Mouse (Mus musculus): ENCODE results near the gene Pipox.

DNA sequence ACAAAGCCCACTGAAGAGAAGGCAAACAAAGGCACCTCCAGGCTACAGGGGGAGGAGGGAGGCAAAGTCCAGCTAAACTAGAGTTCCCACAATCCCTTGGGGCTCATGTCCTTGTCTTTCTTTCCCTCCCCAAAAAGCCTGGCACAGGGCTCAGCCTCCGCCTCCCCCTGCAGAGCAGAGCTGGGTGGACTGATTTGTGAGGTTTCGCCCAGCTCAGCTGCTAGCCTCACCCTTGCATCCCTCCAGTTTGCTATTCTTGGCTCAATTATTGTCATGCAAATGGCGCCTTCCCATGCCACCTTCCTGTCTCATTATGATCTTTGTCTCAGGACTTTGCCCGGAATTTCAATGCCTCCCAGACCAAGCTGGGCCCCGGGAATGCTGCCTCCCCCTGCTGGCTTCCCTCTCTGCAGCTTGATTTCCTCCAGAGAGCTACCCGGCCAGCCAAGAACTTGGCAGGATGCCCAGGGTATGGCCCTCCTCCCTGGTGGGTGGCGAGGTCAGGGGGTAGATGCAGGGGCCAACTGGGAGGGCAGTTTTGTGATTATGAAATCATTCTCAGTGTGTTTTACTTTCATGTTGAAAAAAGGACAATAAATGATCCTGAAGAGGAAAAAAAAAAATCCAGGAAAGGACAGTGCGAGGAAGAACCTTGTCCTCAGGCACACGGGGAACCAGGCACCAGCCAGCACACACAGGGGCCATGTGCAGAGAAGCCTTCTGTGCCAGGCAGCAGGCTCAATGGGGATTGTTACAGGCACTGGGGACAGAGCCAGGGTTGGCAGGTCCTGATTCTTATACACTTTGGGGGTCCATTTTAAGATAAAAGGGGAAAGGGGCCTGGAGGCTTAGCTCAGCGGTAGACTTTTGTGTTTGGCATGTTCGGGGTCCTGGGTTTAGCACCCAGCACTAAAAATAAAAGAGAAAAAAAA is at the start of gene Pipox:
- TF ChIP-seq CTCF (IDR thresholded peaks at IDR 0.05; ENCODE audit: extremely low read depth, insufficient read depth, low read length): no peak; the same call in 1 of the 2 replicates
- no peak for TF ChIP-seq POLR2A (IDR thresholded peaks at IDR 0.05; ENCODE audit: extremely low read depth, insufficient read depth, low read length)
